Mouse (Mus musculus) bone marrow, adult 2 months (tissue): ENCODE results near the gene C2cd2l. TPM values are rescaled to one million over a fixed set of nuclear protein-coding genes. Genes with fewer than 3 reads are reported as not detected.
"Not testable (repeated sequence)": the region's sequence is repeated elsewhere in the genome, so short reads cannot be mapped to it uniquely, and the experiment has no call there.

Experiments
- H3K27ac ChIP-seq: fragments of 200-500 bp; 2 replicates; pipeline ENCODE4 v1.5.1; 2012; ENCODE audit warnings: low read depth, mild to moderate bottlenecking, control low read depth, inconsistent platforms, low read length; ENCODE audit not compliant: control insufficient read depth, poor library complexity, insufficient read depth
- H3K4me1 ChIP-seq: fragments of 200-500 bp; 2 replicates; pipeline ENCODE4 v1.6.1; 2011; ENCODE audit warnings: low read length; ENCODE audit not compliant: control insufficient read depth, insufficient read depth
- H3K4me3 ChIP-seq: fragments of 200-500 bp; replicated peaks from 2 replicates; pipeline ENCODE3; 2011; ENCODE audit warnings: mild to moderate bottlenecking, low read depth, low read length, control low read depth; ENCODE audit not compliant: control insufficient read depth
- CTCF ChIP-seq: fragments of 200-500 bp; IDR thresholded peaks from 2 replicates; pipeline ENCODE4 v1.5.1; 2011; ENCODE audit warnings: low read length, control low read depth; ENCODE audit not compliant: control insufficient read depth, insufficient read depth
- POLR2A ChIP-seq: fragments of 200-500 bp; IDR thresholded peaks from 2 replicates; pipeline ENCODE4 v1.6.1; 2011; ENCODE audit warnings: low read depth, mild to moderate bottlenecking, control low read depth, low read length, borderline replicate concordance; ENCODE audit not compliant: control insufficient read depth
- WGBS: fragments of 180-500 bp; shearing (Covaris S2); methylation state at CpG from one replicate; pipeline ENCODE4 v1.1.7; 2018; 5-methylcytosine and 5-hydroxymethylcytosine counted together
- polyA plus RNA-seq: library from polyadenylated mRNA; stranded (reverse); fragments of >200 nt; gene quantifications from 2 replicates; pipeline ENCODE4 v1.2.4, GENCODE M21; 2011; ENCODE audit warnings: low replicate concordance; ENCODE audit not compliant: missing spikeins, insufficient read depth, insufficient read length

C2cd2l gene
- polyA plus RNA-seq, 1 experiment = 17.5 TPM

GRCm38 (mm10) chr9:44334396-44335330 lies 14.6 kb upstream of the C2cd2l start, which contains the start of gene H2afx:
Gene H2afx (plus strand): TSS chr9:44334694.
- Histone ChIP-seq H3K4me3 (peak within 1 kb of the TSS; percentile 85), H3K4me1 (no peaks in the 10 kb centered on the region; the same call in 1 of the 2 replicates), H3K27ac (peak within 1 kb of the TSS; percentile 99)
- under 1% methylated on average over 91 of the region's 91 CpGs for WGBS
- peak; percentile 28; the same call in 1 of the 2 replicates for TF ChIP-seq CTCF
- TF ChIP-seq POLR2A = peak; percentile 100

DNA sequence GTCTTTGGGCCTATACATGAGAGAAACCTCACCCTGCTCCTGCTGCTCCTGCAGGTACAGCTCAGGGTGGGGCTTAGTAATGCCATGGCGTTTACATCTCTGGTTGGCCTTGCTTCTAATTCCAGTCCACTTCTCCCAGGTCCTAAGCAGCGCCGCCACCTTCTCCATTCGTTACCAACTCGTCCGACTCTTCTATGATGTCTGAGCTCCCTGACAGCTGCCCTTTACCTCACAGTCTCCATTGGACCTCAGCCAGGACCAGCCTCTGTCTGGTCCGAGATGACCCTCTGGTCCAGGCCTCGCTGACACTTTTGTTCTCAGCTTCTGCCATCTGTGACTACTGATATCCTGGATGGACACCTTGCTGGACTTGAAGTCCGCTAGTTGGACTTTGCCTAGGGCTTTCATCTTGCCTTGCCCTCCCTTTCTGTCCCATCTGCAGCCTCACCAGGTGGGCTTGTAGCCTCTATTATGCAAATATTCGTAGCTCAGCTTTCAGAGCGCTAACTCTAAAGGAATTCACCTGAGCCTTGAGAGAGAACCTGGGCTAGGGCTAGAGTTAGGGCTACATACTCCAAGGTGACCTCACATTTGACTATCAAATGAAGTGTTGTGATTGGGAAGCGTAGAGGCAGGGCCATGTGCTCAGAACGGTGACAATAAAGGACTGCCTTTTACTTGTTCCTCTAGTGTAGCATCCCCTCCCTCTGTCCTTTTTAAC lies 13.0 kb upstream of the C2cd2l start:
- H3K27ac ChIP-seq = no peak overlapping the region
- WGBS = 94% methylated on average over 13 of the region's 13 CpGs

GRCm38 (mm10) chr9:44330736-44331135 lies 10.7 kb upstream of the C2cd2l start:
- no peak overlapping the region for H3K27ac ChIP-seq

More for the DNA sequence above, 13.0 kb upstream of the C2cd2l start:
- Histone ChIP-seq H3K4me3 (no peak overlapping the region), H3K4me1 (no peaks in the 10 kb centered on the region; the same call in 1 of the 2 replicates)
- no peak for TF ChIP-seq POLR2A
- no peak for TF ChIP-seq CTCF

GRCm38 (mm10) chr9:44327926-44328325 lies 7.8 kb upstream of the C2cd2l start:
- no peak overlapping the region for H3K27ac ChIP-seq
- no peak for TF ChIP-seq CTCF
- no peak for TF ChIP-seq POLR2A

More at GRCm38 (mm10) chr9:44330736-44331135, 10.7 kb upstream of the C2cd2l start:
- H3K4me1 ChIP-seq = peaks cover 1% of the 10 kb centered on the region
- WGBS = 59% methylated on average over 6 of the region's 6 CpGs
- no peak overlapping the region for H3K4me3 ChIP-seq
- no peak for TF ChIP-seq CTCF
- TF ChIP-seq POLR2A = no peak

GRCm38 (mm10) chr9:44327064-44327711 lies 7.1 kb upstream of the C2cd2l start:
- peak overlapping the region; percentile 91 for H3K4me3 ChIP-seq
- H3K4me1 ChIP-seq = peaks cover 3% of the 10 kb centered on the region
- H3K27ac ChIP-seq = peak overlapping the region; percentile 56
- TF ChIP-seq POLR2A (peak; percentile 34; the same call in 1 of the 2 replicates), CTCF (no peak)
- WGBS = under 1% methylated on average over 22 of the region's 22 CpGs

More at GRCm38 (mm10) chr9:44327926-44328325, 7.8 kb upstream of the C2cd2l start:
- H3K4me3 ChIP-seq = no peak overlapping the region
- 85% methylated on average over 5 of the region's 5 CpGs for WGBS
- H3K4me1 ChIP-seq = peaks cover 3% of the 10 kb centered on the region

GRCm38 (mm10) chr9:44326371-44327063 lies 6.4 kb upstream of the C2cd2l start:
- Histone ChIP-seq H3K4me3 (peak overlapping the region; percentile 91), H3K27ac (peak overlapping the region; percentile 56), H3K4me1 (peaks cover 3% of the 10 kb centered on the region)
- WGBS = under 1% methylated on average over 38 of the region's 38 CpGs
- 0 out of 2 replicates have a peak, but pooled peaks have one; percentile 23 for TF ChIP-seq POLR2A
- no peak for TF ChIP-seq CTCF

- TF ChIP-seq CTCF (no peak), POLR2A (no peak)
- Histone ChIP-seq H3K4me1 (peaks cover 3% of the 10 kb centered on the region), H3K27ac (peak within 1 kb of the TSS; percentile 56), H3K4me3 (peak within 1 kb of the TSS; percentile 91)
- under 1% methylated on average over 12 of the region's 12 CpGs for WGBS
Measured at GRCm38 (mm10) chr9:44325768-44326370, 5.8 kb upstream of the C2cd2l start, which contains the start of gene Dpagt1. Gene Dpagt1 (plus strand): TSS chr9:44326019.

DNA sequence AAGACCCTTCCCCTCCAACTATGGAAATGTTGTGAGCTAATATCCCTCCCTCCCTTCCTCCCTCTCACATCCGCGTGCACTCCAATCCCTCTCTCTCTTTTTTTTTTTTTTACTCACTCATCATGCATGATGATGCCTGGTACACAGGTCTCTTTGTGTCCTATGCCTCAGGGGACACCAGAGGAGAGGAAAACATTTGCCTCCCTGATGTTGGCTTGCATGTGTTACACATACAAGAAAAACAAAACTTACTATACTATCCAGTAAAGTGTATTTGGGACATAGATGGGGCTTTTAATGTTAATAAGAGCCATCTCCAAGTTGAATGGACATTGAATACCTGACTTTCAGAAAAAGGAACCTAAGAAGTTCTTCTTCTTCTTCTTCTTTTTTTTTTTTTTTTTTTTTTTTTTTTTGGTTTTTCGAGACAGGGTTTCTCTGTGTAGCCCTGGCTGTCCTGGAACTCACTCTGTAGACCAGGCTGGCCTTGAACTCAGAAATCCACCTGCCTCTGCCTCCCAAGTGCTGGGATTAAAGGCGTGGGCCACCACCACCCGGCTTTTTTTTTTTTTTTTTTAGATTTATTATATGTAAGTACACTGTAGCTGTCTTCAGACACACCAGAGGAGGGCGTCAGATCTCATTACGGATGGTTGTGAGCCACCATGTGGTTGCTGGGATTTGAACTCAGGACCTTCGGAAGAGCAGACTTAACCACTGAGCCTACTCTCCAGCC lies 5.1 kb upstream of the C2cd2l start:
- H3K27ac ChIP-seq, H3K4me3 ChIP-seq, H3K4me1 ChIP-seq: not testable (repeated sequence)
- 43% methylated on average over 7 of the region's 8 CpGs for WGBS
